Mouse (Mus musculus) CH12.LX (cell line): ENCODE results near the gene Fancd2.

ENCODE experiments used
- E2F4 ChIP-seq: IDR thresholded peaks from 2 replicates; pipeline ENCODE4 v1.6.1; 2011; ENCODE audit warnings: low read depth, low read length, improper control_type of control experiment; ENCODE audit not compliant: insufficient replicate concordance
- EP300 ChIP-seq: IDR thresholded peaks from 2 replicates; pipeline ENCODE4 v1.6.1; 2011; ENCODE audit warnings: low read length, improper control_type of control experiment
- POLR2AphosphoS2 ChIP-seq: IDR thresholded peaks from 2 replicates; pipeline ENCODE4 v1.6.1; 2011; ENCODE audit warnings: low read depth, low read length, improper control_type of control experiment

- no peak for TF ChIP-seq POLR2AphosphoS2
- TF ChIP-seq E2F4: no peak
- no peak for TF ChIP-seq EP300
These were observed 71.3 kb downstream of the Fancd2 start for GRCm38 (mm10) chr6:113602821-113603220.
